Mouse (Mus musculus) right cerebral cortex, postnatal 36 days (tissue): Measurements from ENCODE around the gene Pan3.

Experiments
- DNase-seq, 2 experiments: peaks; one replicate each; pipeline ENCODE4 v3.0.0; 2022; ENCODE audit warnings: low spot score in 2 of 2, mixed read lengths in 1 of 2

The Pan3 gene

GRCm38 (mm10) chr5:147484142-147484541 lies 54.2 kb downstream of the Pan3 start:
- no peak for DNase-seq

GRCm38 (mm10) chr5:147489226-147489625 lies 59.3 kb downstream of the Pan3 start:
- no peak for DNase-seq

DNA sequence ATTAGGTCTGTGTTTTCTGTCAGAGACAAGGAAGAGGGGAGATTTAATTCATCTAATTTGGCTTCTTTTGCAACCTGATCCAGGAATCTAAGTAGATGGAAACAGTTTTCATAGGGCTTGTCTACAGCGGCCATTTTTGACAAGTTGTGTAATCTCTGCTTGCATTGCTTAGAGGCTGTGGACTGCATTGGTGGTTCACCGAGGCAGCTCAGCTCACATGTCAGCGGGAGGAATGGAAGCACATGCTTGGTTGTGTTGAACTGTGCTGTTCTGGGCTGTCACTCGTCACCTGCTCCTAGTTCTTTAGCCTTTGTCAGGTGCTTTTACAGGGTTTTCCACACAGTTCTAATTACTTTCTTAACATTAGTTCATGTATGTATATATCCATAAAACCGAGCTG lies 60.9 kb downstream of the Pan3 start:
- no peak for DNase-seq

DNA sequence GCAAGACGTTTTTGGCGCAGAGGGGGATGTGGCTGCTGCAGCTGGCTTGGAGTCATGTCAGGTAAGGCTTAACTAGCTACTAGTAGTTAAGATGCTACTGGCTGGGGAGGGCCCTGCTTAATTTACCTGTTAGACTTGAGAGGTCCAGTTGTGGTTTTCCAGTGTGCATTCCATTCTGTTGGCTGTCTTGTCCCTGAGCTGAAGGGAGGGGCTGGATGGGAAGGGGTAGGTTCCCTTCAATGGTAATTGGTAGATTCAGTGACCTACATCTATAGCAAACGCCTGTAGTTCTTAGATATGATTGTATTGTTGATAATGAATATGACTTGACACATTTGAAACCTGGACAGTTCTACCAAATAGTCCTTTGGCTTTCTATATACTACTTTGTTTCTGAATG lies 62.5 kb downstream of the Pan3 start:
- DNase-seq = no peak

GRCm38 (mm10) chr5:147493205-147493604 lies 63.2 kb downstream of the Pan3 start:
- no peak for DNase-seq

GRCm38 (mm10) chr5:147493685-147494084 lies 63.7 kb downstream of the Pan3 start:
- DNase-seq = no peak

GRCm38 (mm10) chr5:147494388-147494787 lies 64.4 kb downstream of the Pan3 start:
- DNase-seq = no peak

- DNase-seq = no peak
These were observed 64.9 kb downstream of the Pan3 start for GRCm38 (mm10) chr5:147494791-147495376.

DNA sequence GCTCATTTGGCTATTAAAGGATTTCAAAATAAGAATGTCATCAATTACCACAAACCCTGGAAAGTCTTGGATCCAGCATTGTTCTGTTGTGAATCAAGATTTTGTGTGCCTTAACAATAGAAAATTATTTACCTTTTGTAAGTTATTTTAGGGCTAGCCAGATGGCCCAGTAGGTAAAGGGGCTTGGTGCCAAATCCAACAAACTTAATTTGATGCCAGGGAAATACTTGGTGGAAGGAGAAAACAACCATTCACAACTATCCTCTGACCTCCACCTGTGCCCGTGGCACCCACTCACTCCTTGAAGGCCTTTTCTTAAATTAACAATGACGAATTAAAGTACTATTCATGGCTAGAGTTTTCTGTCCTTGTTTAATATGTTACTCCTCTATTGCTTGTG lies 66.0 kb downstream of the Pan3 start:
- no peak for DNase-seq

- DNase-seq = no peak
These were observed 67.0 kb downstream of the Pan3 start for GRCm38 (mm10) chr5:147496921-147497320.

- no peak for DNase-seq
These were observed 67.8 kb downstream of the Pan3 start for GRCm38 (mm10) chr5:147497714-147498113.

DNA sequence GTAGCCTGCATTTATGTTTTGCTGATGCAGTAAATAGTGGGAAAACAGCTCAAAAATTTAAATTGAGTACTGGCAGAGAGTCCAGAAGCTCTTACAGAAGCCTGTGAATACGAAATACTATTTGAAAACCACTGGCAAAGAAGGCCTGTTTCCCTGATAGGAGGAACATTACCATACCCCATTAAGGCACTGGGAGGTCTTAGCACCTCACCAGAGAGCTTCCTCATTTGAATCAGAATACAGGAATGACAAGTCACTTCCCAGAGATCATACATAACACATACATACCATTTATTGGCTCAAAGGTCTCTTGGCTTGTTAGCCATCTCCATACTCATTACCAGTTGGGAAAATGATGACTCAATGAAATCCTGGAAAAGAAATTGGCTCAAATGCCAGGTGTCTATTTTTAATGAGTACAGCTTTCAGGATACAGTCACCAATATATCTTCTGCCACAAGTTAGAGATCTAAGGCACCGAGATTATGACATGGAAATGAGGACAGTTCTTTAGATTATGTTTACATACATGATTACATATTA lies 71.6 kb downstream of the Pan3 start:
- DNase-seq = no peak

DNA sequence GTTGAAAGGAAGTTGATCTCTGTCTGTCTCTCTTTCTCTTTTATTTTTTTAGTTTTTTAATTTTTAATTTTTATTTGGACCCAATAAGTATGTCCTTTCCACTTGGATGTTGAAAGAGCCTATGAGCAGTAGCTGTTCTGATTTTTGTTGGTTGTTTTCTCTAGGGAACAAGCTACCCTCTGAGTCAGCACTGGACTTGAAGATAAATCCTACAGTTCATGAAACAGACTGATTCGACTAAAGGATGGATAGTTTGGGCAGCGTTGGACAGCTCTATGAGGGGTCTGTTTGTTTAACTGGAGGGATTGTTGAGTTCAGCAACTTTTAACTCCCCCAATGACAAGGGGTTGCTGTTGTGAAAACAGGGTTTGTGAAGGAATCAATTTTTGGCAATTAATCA lies 73.0 kb downstream of the Pan3 start:
- DNase-seq = no peak

DNA sequence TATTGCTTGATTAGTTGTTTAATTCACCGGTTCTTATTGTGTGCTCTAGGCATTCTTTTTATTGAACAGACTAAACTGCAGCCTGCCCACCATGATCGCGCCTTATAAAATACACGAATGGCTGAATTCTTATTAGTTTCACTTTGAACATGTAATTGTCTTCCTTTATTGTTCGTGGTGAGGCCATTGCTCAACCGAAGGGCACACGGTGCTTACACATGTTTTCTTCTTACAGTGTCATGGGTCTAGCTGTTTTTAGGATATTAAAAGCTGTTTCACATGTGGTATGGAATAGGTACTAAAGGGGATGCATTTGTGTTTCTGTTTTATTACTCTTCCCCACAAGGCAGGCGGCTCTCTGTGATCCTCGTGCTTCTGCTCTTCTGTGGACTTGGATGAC lies 81.4 kb downstream of the Pan3 start:
- no peak for DNase-seq

GRCm38 (mm10) chr5:147527006-147527405 lies 97.0 kb downstream of the Pan3 start:
- DNase-seq = no peak

- no peak for DNase-seq
These were observed 97.8 kb downstream of the Pan3 start for GRCm38 (mm10) chr5:147527788-147528187.

GRCm38 (mm10) chr5:147532031-147532430 lies 102.1 kb downstream of the Pan3 start:
- DNase-seq = peak in 1 of 2 experiments; percentile 25

- peak; percentile 32 to 61 for DNase-seq
These were observed 109.4 kb downstream of the Pan3 start for GRCm38 (mm10) chr5:147539409-147539808.

- DNase-seq = no peak
These were observed 109.9 kb downstream of the Pan3 start for GRCm38 (mm10) chr5:147539815-147540214.

DNA sequence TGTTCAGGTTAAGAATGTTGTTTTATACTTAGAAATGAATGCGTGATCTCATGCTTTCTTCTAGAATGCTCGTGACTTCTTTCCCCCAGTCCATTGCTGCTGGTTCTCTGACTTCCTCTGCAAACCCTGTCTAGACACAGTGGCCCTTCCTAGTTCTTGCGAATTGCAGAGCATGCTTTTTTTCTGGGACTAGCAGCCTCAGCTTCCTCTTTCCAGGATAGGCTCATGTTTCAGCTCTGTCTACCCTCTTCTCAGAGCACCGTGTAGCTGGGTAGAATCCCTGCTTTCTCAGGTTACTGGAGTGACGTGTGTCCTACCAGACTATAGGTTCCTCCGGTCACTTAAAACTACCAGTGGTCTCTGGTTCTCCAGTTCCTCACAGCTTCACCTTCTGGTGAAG lies 112.3 kb downstream of the Pan3 start:
- no peak for DNase-seq

GRCm38 (mm10) chr5:147545731-147546241 lies 115.8 kb downstream of the Pan3 start:
- no peak for DNase-seq

GRCm38 (mm10) chr5:147549016-147549755 lies 119.2 kb downstream of the Pan3 start:
- no peak for DNase-seq
